Mouse (Mus musculus) hematopoietic stem cell, adult 5-6 weeks (primary cell): ENCODE measurements at regions not wholly inside any gene's neighbourhood (a gene's known extent, or its start where the extent isn't known, plus 50 kb on each side); places are given as distances from the start of the nearest gene placed in this dataset.

ENCODE experiments used
- ATAC-seq, 2 experiments: fragments of 125-278 bp in 1 of 2; replicated peaks in 1 of 2; 2 replicates each; pipeline ENCODE4 v1.8.0; 2016 to 2017; ENCODE audit warnings: inconsistent platforms in 2 of 2, mild to moderate bottlenecking in 2 of 2, moderate number of reproducible peaks in 2 of 2, low read depth in 1 of 2, moderate TSS enrichment in 1 of 2; ENCODE audit not compliant: low FRiP score in 2 of 2, poor library complexity in 2 of 2, severe bottlenecking in 2 of 2, insufficient read depth in 1 of 2, low TSS enrichment in 1 of 2

DNA sequence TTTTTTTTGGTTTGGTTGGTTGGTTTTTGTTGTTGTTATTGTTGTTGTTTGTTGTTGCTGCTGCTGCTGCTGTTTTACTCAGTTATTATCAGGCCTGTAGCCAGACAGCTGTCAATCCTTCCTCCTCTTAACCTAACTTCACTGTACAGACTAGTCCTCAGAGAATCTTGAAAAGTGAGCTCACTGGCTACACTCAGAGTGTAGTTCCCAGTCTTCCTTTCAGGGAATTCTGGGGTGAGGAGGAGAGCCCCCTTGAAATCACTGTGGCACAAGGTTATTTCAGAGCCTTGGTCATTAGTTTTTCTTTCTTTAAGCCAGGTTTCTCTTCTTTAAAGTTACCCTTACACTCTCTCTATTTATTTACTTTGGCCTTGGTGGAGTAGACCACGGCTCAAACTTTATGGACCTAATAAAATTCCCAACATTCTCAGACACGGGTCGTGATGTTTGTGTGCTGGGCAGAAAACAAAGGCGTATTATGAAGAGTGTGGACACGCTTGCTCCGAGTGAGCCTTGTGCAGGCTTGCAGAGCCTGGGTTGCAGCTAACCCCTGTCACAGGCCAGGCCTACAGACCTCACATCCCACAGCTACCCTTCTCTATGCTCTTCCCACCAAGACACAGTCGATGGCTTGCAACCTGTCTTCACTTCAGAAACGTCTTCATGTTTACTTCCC lies 156.9 kb upstream of the Sfrp2 start:
- no peak for ATAC-seq

DNA sequence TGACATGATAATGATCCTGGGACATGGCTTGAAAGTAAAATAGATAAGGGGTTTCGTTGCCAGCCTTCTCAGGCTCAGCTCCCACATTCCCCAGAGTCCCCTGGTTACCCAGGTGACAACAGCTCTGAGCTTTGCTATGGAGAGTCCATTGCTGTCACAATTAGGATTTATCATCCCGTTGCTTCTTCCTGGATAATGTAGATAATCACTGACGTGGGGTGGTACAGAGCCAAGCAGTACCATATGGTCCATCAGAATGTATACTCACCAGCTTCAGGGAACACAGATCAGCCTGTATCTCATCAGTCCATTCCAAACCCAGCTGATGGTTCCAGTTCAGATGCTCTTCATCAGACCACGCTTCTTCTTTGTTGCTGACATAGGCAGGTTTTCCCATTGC lies 145.7 kb upstream of the Sfrp2 start:
- ATAC-seq, result no peak

DNA sequence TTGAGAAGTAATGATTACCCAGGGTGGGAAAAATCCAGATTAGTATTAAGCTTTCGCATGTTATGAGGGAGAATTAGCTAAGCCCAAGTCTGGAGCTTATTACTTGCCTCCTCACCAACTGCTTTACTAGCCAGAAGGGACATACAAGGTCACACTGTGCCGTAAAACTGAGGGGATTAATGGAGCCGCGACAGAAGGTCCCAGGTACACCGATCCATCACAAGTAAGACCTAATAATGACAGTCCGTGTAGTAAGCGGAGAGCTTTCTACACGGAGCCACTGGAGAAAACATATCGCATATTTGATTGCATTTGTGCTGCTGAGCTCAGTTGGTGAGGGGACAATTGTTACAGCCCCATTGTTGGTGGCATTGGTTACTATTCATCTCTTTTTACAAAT lies 133.1 kb upstream of the Sfrp2 start:
- ATAC-seq, result no peak

DNA sequence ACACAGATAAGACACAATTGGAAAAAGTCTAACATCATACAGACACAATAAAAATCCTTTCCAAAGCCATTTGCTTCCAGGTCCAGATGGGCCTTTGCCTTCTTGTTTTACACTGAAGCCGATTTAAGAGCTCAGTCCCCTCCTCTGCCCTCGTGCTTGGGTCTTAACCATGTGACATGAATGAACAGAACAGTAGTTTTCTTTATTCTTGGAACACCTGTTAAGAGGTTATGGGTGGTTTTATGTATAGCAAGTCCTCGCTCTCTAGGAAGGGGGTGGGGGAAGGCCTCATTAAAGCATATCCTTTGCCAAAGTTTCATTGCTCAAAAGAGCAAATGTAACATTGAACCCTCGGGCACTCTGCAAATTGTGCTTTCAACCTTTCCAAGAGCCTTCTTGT lies 125.7 kb upstream of the Sfrp2 start:
- ATAC-seq, result no peak

DNA sequence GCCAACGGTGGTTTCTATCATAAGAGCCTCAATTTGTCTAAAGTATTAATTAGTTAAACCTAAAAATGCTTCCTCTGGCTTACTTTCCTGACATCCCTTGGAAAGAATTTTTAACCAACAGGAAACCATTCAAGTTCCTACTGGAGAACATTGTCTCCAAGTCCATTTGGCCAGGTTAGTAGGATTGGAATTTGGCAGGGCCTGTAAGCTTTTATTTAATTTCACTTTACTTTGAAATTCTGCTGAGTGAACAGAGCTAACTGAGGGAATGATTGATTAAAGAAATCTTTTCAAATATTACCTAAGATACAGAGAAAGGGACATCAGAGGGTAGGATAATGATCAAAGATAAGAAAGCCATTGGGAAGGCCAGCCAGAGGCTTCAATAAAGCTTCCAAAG lies 102.4 kb upstream of the Sfrp2 start:
- no peak for ATAC-seq

DNA sequence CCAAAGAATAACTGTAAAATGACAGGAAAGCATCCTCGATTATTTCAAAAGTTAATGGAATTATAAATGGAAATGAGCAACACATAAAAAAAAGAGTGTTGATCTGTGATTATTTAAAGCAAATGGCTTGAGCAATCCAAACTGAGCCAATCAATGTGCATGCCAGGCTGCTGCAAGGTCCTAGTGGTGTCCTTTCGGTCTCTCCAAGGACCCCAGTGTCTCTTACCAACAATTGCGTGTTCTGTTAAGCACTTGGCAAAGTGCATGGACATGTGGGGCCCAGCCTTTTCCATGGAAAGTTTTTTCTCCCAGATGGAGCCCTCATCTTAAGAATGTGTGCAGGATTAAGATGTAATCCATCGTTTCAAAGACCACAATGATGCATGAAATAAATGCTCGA lies 90.0 kb upstream of the Sfrp2 start:
- ATAC-seq, result no peak

DNA sequence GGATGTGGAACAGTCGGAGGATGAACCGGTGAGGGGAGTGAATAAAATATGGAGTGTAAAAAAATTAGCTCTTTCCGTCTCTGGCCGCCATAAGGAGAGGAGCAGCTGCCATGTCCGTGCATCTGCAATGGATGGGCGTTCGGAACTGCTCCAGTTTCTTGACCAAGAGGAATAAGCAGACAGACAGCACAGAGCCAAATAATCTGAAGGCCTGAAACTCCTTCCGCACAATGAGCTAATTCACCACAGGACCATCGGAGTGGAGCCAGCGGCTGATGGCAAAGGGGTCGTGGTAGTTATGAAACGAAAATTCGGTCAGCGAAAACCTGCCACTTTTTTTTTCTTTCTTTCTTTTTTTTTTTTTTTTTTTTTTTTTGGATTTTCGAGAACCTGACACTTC lies 79.5 kb upstream of the Sfrp2 start:
- no peak for ATAC-seq

DNA sequence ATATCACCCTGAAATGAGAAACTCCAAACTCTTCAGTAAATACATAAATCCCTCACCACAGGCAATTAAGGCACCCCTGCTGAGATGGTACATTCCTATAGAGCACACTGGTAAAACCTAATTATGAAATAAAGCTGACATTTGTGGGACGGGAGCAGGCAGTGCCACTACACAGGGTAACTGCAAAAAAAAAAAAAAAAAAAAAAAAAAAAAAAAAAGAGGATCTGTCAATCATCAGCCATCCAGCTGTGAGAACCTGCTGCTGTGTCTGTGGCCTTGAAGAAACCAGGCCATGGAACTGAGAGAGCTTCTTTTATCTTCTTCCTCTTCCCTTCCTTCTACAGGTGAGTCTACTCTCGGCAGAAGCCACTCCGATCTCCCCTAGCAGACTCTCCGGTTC lies 78.6 kb upstream of the Sfrp2 start:
- ATAC-seq, result no peak

DNA sequence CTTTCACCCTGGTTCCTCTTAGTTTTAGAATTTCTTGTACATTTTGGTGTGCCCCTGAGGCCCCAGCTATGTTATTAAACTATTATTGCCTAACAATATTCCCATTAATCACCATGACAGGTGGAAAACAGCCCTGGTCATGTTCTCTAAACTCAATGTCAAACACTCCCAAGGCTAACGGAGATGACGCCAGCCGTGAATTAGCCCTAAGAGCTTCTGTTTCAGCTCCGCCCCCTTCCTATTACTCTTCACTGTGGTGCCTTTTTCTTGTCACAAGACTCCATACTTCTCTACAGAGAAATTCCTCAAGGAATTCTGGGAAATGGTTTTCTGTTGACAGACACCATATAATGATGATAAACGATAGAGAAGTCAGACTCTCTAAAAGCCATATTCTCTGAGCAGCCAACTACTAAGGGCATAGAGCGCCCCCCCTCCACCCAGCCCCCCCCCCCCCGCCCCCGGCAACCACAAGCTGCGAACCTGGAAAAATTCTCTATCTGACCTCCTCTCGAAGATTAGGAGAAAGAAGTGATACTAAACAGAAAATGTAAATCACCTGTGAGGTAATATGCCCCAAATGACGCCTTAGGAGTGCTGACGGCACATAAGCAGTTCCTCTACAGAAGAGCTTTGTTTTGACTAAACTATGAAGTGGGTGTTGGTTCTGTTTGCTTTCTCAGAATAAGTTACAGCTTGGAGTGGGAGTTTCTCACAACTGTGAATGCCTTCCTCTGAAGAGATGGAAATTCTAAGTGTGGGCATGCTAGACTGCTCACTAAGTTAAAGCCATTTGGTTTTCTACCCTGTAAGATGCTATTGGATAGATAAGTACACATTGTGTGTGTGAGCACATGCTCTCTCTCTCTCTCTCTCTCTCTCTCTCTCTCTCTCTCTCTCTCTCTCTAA lies 76.8 kb upstream of the Sfrp2 start:
- peak; percentile 52 to 71 for ATAC-seq

DNA sequence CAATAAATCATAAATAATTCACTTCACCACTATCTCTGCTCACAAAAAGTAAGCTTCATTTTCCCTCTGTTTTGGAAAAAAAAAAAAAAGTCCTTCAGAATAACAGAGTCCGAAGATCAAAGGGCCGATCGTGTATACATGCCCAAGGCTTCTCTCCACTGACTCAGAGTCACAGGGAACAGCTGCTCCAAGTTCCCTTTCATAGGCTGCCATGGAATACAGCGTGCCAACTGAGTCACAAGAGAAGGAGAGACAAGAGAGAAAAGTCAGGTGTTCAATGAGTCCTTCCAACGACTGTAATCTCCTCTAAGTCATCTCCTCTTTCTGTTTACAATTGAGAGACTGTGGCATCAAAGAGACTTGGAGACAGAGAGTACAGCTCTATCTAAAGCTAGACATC lies 71.6 kb upstream of the Sfrp2 start:
- no peak for ATAC-seq

DNA sequence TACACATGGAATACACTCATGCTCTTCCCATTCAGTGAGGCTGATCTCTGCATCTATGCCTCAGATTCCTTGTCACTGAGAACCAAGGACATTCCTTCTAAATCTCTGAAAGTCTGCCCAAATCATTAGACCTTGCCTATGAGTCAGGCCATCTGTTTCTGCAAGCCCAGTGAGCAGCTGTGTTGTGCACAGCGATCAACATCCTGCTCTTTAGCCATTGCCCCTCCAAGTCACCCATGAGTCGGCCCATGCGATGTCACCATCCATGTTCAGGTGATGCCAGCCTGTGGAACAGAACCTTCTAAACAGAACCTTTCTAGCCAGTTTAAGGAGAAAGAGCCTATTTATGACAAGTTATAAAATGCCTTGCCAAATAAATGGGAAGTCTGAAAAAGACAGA lies 66.4 kb upstream of the Sfrp2 start:
- ATAC-seq, result no peak

DNA sequence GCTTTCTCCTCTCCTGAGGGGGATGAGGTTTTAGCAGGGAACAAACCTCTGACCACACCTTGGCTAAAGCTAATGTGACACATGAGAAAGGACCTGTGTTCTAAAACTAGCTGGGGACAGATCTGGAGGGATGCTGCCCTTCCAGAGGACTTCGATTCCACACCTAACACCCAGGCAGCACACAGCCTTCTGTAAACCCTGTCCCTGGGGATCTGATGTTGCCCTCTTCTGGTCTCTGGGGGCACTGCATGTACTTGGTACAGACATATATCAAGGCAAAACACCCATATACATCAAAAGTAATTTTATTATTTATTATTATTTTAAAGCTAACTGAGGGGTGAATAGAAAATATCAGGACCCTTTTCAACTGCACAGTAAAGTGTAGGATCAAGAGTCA lies 65.0 kb upstream of the Sfrp2 start:
- peak; percentile 53 to 65; a peak in 3 of 4 replicates for ATAC-seq

DNA sequence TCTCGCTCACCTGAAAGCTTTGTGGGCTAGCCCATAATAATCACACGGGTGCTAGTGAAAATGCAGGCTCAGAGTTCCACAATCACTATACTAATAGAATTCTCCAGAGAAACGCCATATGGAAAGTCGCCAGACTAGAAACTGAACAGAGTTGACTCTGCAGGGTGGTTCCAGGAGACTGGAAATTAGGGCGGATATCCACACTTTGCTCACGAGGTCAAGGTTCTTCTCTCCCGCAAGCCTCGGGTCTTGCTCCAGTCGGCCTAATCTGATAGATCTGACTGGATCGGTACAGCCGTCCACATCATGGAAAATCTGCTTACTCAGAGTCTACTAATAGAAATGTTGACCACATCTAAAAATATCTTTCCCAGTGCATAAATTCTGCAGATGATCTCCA lies 61.6 kb upstream of the Sfrp2 start:
- no peak for ATAC-seq

DNA sequence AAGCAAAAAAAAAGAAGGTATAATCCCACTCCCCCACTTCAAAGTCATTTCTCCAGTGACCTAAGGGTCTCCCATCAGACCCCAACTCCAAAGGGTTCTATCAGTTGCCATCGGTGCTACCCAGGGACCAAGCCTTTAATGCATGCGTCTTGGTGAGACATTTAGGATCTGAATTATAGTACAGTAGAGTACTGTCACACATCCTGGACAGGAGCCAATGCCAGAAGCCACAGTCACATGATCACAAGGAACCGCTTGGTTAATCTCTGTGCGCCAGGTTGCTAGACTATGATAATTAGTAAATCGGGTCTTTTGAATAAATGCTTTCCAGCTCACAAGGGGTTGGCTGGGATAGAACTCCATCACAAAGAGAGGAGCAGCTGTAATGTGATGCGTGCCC lies 60.9 kb upstream of the Sfrp2 start:
- ATAC-seq, result no peak

DNA sequence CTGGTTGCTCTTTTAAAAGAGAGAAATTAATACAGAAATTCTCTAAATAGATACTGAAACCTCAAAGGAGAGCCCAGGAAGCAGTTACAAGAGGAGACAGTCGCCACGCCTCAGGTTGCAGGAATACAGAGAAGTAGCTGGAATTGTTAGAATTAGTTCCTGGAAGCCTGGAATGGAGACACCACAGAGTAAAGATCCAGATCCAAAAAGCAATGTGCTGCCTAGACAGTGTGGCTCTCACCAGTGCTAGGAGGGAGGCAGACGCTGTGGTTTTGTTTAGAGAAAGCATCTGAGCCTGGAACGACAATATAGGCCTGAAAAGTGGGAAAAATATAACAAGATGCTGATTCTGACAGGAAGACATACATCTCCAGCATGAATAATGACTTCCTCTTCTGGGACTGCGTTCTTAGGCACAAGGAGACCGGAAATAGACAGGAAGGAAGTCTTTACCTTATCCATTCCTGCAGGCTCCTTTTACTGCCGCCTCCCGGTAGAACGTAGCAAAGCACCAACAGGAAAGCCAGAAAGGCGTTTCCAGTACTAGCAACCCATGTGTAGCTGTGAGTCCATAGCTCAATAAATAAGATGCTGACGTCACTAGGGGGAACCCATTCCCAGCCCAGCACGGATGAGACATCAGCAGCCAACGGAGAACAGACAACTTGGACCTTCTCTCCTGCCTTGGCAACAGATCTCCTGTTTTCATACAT lies 59.4 kb upstream of the Sfrp2 start:
- peak; percentile 80 to 88 for ATAC-seq

DNA sequence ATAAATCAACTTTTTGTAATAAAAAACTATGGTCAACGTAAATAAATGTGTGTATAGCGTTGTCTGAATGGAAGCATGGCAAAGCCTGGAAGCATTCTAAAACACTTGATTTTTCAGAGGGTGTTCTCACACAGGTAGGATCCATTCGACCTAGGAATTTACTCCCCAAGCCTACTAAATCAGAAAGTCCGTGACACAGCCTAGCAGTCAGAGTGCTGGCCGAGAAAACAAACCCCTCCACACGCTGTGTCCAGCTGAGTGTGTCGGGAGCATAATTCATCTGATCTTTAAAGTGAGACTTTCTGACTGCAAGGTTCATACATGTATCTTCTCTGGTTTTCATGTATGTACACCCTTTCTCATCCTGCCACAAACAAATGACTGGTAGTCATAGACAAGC lies 58.8 kb upstream of the Sfrp2 start:
- ATAC-seq, result no peak

DNA sequence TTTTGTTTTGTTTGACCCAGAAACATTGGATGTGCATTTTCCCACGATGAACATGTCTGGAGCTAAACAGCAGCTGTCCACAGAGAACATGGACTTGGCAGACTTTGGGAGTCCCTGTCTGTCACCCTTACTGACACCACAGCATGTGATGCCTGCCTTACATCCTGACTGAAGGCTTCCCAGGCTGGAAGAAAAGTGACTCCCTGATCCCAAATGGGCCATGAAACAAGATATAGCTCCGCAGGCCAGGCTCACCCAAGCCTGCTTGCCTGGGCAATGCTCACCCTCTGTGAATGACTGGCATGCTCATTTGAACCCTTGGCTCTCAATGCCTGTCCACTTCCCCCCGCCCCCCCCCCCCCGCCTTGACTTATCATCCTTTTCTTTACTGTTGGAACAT lies 57.1 kb upstream of the Sfrp2 start:
- ATAC-seq, result no peak

DNA sequence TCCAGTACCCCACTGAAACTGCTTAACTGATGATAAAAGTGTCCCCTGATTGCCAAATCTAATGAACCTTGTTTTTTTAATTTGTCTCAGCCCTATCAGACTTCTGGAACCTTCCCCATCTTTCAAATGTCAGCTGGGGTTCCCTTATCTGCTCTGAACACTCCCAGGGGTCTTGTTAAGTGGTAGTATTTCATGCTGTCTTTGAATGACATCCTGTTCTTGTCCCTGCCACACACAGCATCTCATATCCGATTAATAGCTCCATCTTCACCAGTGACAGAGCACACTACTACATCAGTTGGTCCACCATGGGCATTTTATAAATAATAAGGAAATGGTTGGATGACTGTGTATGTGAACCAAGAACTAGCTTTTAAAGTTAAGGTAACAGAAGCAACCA lies 56.6 kb upstream of the Sfrp2 start:
- ATAC-seq, result no peak
